Mouse (Mus musculus): Measurements from ENCODE around the gene Tsc22d1.

Gene Tsc22d1

GRCm38 (mm10) chr14:76414862-76415780 is at the start of gene Tsc22d1:
Gene Tsc22d1, plus strand, starts transcription at chr14:76414961.
- DNase-seq (ENCODE audit: extremely low read depth, low read depth) = no peak

DNA sequence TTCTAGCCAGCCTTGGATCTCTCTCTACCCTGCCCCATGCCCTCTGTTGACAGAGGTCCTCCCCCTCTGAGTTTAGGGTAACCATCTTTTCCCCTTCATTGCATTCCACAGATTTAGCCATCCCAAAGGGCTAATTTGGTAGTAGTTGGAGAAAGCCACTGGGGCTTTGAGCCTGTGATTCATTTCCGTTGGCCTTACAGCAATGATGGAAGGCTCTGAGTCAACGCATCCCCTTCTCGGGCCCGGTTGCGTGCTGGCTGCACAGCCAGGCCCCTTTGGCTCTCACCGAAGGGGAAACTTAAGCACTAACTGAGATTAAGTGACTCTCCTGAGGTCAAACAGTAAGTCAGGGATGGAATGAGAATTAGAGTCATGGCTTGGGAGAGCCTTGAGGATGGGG is 41.1 kb upstream of the Tsc22d1 start:
- DNase-seq (ENCODE audit: extremely low read depth, low read depth) = no peak

- DNase-seq (ENCODE audit: extremely low read depth, low read depth) = no peak
These were observed 40.2 kb upstream of the Tsc22d1 start for GRCm38 (mm10) chr14:76374601-76375000.

GRCm38 (mm10) chr14:76376561-76376960 is 38.2 kb upstream of the Tsc22d1 start:
- DNase-seq (ENCODE audit: extremely low read depth, low read depth) = no peak

DNA sequence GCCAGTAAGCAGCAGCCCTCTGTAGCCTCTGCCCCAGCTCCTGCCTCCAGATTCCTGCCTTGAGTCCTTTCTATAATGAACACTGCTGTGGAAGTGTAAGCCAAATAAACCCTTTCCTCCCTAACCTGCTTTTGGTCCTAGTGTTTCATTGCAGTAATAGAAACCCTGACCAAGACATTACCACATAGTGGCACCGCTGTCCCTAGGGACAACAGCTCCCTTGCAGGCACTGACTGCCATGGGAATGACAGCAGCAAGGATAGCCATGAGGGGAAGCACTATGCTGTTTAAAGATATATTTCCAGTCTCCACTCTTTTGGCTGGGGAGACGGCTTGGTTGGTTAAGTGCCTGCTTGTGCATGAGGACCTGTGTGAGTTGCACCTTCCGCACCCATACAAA is 35.4 kb upstream of the Tsc22d1 start:
- DNase-seq (ENCODE audit: extremely low read depth, low read depth) = no peak

GRCm38 (mm10) chr14:76388025-76388424 is 26.7 kb upstream of the Tsc22d1 start:
- DNase-seq (ENCODE audit: extremely low read depth, low read depth) = no peak

- DNase-seq (ENCODE audit: extremely low read depth, low read depth) = no peak
These were observed 16.5 kb upstream of the Tsc22d1 start for GRCm38 (mm10) chr14:76398251-76398650.

DNA sequence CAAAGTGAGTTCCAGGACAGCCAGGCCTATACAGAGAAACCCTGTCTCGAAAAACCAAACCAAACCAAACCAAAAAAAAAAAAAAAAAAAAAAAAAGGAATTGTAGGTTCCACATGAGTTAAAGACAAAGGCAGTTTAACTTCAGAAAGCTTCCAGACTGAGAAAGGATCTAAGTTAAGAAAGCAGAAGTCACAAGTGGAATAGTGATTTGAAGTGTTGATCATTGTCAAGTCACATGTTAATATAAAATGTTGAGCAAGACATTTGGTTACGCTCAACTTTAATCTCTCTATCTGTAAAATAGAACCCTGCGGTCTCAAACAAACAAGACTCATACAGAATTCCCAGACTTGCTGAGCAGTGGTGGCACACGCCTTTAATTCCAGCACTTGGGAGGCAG is 12.2 kb upstream of the Tsc22d1 start:
- DNase-seq (ENCODE audit: extremely low read depth, low read depth) = no peak

DNA sequence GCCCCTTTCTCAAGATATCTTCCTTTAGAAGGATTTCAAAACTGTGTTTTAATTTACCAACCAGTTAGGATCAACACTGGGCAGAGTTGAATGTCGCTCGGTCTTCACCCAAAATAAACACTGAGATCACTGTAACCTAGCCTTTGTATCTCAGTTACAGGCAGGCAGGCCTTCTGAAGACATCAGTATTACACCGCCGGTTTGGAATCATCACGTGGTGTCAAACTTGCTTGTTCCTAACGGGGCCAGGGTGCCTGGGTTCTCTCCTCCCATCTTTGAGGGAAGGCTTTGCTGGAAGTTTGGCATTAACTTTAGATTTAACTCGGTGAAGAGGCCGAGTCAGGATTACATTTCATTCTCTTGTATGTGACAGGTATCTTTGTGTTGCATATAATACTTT is 5.7 kb upstream of the Tsc22d1 start:
- no peak for DNase-seq (ENCODE audit: extremely low read depth, low read depth)

- DNase-seq (ENCODE audit: extremely low read depth, low read depth) = no peak
These were observed 1.0 kb upstream of the Tsc22d1 start for GRCm38 (mm10) chr14:76413773-76414121.

GRCm38 (mm10) chr14:76414122-76414861 is 469 bp upstream of the Tsc22d1 start:
- DNase-seq (ENCODE audit: extremely low read depth, low read depth) = no peak

GRCm38 (mm10) chr14:76415781-76416301 is 1.1 kb downstream of the Tsc22d1 start:
- no peak for DNase-seq (ENCODE audit: extremely low read depth, low read depth)

- DNase-seq (ENCODE audit: extremely low read depth, low read depth) = no peak
These were observed 1.7 kb downstream of the Tsc22d1 start for GRCm38 (mm10) chr14:76416366-76417040.

GRCm38 (mm10) chr14:76417346-76417745 is 2.6 kb downstream of the Tsc22d1 start:
- no peak for DNase-seq (ENCODE audit: extremely low read depth, low read depth)

DNA sequence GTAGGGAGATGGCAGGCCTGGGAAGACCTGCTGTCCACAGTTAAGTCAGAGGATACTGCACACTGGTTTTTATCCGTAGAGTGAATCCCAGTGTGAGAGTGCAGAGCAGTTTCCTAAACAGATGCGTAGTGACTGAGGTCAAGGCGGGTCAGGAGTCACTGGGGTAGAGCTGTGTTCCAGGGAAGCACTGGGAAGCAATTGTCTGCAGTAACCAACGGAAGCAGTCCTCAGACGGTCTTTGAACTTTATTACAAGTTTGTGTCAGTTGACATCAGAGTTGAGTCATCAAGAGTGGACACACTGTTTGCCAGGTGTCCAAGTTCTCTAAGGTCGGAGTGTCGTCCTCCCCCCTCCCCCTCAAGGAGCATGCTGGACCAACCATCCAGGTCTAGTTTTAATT is 6.0 kb downstream of the Tsc22d1 start:
- DNase-seq (ENCODE audit: extremely low read depth, low read depth) = no peak

- no peak for DNase-seq (ENCODE audit: extremely low read depth, low read depth)
These were observed 6.4 kb downstream of the Tsc22d1 start for GRCm38 (mm10) chr14:76421162-76421561.

GRCm38 (mm10) chr14:76425422-76425821 is 10.7 kb downstream of the Tsc22d1 start:
- no peak for DNase-seq (ENCODE audit: extremely low read depth, low read depth)

- no peak for DNase-seq (ENCODE audit: extremely low read depth, low read depth)
These were observed 11.3 kb downstream of the Tsc22d1 start for GRCm38 (mm10) chr14:76425986-76426530.

DNA sequence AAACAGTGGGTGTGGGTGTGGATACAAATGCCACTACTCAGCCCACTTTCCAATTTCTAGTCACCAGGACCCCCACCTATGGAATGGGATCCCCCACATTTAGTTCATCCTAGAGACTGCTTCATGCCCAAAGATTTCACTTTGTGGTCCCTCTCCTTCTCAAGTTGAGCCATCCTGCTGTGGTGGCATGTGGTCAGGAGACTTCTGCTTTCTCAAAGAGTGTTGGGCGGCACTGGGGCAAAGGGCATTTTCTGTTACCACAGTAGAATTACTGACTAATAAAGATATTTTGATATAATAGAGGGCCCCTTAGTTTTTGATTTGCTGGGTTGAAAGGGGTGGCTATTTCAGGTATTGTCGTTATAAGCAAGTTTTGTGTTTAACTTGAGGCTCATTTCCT is 14.1 kb downstream of the Tsc22d1 start:
- DNase-seq (ENCODE audit: extremely low read depth, low read depth) = no peak

GRCm38 (mm10) chr14:76431918-76432317 is 17.2 kb downstream of the Tsc22d1 start:
- no peak for DNase-seq (ENCODE audit: extremely low read depth, low read depth)

GRCm38 (mm10) chr14:76432369-76432768 is 17.6 kb downstream of the Tsc22d1 start:
- no peak for DNase-seq (ENCODE audit: extremely low read depth, low read depth)

All from MEL-GATA-1-ER (cell line).